Mouse (Mus musculus) liver, adult 2 months (tissue): ENCODE measurements around the gene Zdhhc9.

Source experiments
- CTCF ChIP-seq: fragments of 200-500 bp; IDR thresholded peaks from 2 replicates; pipeline ENCODE4 v1.5.1; 2011; ENCODE audit warnings: low read depth, low read length, control low read depth
- POLR2A ChIP-seq: fragments of 200-500 bp; IDR thresholded peaks from 2 replicates; pipeline ENCODE4 v1.6.1; 2011; ENCODE audit warnings: low read length, control low read depth; ENCODE audit not compliant: insufficient read depth; ENCODE audit errors: extremely low read depth

- TF ChIP-seq CTCF (no peak), POLR2A (no peak)
Measured at GRCm38 (mm10) chrX:48153949-48154348, 54.7 kb downstream of the Zdhhc9 start.
